Mouse (Mus musculus) intestine, embryonic 14.5 days (tissue): ENCODE results near the gene Gjb5. TPM values are rescaled to one million over a fixed set of nuclear protein-coding genes. Genes with fewer than 3 reads are reported as not detected.
A peak's percentile ranks its signal among the peaks of the same experiment; 100 is the strongest.

ENCODE experiments used
- ATAC-seq: fragments of 200-750 bp; cut with Nextera tagmentation; replicated peaks from 2 replicates; pipeline ENCODE4 v1.8.0; 2017; ENCODE audit warnings: low read depth, moderate number of reproducible peaks, moderate TSS enrichment, moderate library complexity; ENCODE audit not compliant: low FRiP score, low TSS enrichment
- DNase-seq: peaks from one replicate; pipeline ENCODE4 v3.0.0-alpha.2; 2018; ENCODE audit warnings: low spot score
- H3K27ac ChIP-seq: fragments of 300-500 bp; sonication (generic); 2 replicates; pipeline ENCODE4 v1.5.1; 2014; ENCODE audit warnings: low read depth, mild to moderate bottlenecking, control low read depth
- H3K27me3 ChIP-seq: fragments of 300-500 bp; sonication (generic); replicated peaks from 2 replicates; pipeline ENCODE4 v1.6.1; 2014; ENCODE audit warnings: low read length, control low read depth; ENCODE audit not compliant: control insufficient read depth, insufficient read depth
- H3K36me3 ChIP-seq: fragments of 300-500 bp; sonication (generic); 2 replicates; pipeline ENCODE4 v1.6.1; 2014; ENCODE audit warnings: low read length, control low read depth; ENCODE audit not compliant: control insufficient read depth, insufficient read depth
- H3K4me1 ChIP-seq: fragments of 300-500 bp; sonication (generic); replicated peaks from 2 replicates; pipeline ENCODE4 v1.6.1; 2014; ENCODE audit warnings: low read length, control low read depth, mixed read lengths; ENCODE audit not compliant: control insufficient read depth, insufficient read depth
- H3K4me2 ChIP-seq: fragments of 300-500 bp; sonication (generic); 2 replicates; pipeline ENCODE4 v1.6.1; 2014; ENCODE audit warnings: low read length
- H3K4me3 ChIP-seq: fragments of 300-500 bp; sonication (generic); 2 replicates; pipeline ENCODE4 v1.5.1; 2014; ENCODE audit warnings: low read depth, low read length, control low read depth, mixed read lengths
- H3K9ac ChIP-seq: fragments of 300-500 bp; sonication (generic); 2 replicates; pipeline ENCODE4 v1.6.1; 2014; ENCODE audit warnings: mild to moderate bottlenecking, low read length
- H3K9me3 ChIP-seq: fragments of 300-500 bp; sonication (generic); 2 replicates; pipeline ENCODE4 v1.6.1; 2016; ENCODE audit warnings: low read length, control low read depth; ENCODE audit not compliant: control insufficient read depth
- WGBS: fragments of 180-500 bp; shearing (Covaris S2); extraction: QIAGEN DNeasy Blood & Tissue Kit; methylation state at CpG from one replicate; pipeline ENCODE4 v1.1.7; 2014; 5-methylcytosine and 5-hydroxymethylcytosine counted together
- polyA plus RNA-seq: library from polyadenylated mRNA; unstranded; fragments of >200 nt; fragmentation: Nextera tagmentation; extraction: Ambion mirVana; gene quantifications from 2 replicates; pipeline ENCODE4 v1.2.1, GENCODE M21; 2014

Gjb5 gene
- polyA plus RNA-seq, 1 experiment from 2014 or later = 0.37 TPM

GRCm38 (mm10) chr4:127325276-127325675 lies 32.7 kb downstream of the Gjb5 start:
- H3K27me3 ChIP-seq = peaks cover 33% of the 10 kb centered on the region
- no peaks in the 10 kb centered on the region for H3K9me3 ChIP-seq
- ATAC-seq = no peak
- no peak for DNase-seq
- H3K4me1 ChIP-seq = 0 out of 2 replicates have a peak, but pooled peaks cover 3% of the 10 kb centered on the region
- no peaks in the 10 kb centered on the region for H3K36me3 ChIP-seq
- H3K4me2 ChIP-seq = no peak overlapping the region
- H3K27ac ChIP-seq = no peak overlapping the region
- WGBS = 84% methylated on average over 5 of the region's 5 CpGs
- H3K4me3 ChIP-seq = no peak overlapping the region
- H3K9ac ChIP-seq = no peak overlapping the region

DNA sequence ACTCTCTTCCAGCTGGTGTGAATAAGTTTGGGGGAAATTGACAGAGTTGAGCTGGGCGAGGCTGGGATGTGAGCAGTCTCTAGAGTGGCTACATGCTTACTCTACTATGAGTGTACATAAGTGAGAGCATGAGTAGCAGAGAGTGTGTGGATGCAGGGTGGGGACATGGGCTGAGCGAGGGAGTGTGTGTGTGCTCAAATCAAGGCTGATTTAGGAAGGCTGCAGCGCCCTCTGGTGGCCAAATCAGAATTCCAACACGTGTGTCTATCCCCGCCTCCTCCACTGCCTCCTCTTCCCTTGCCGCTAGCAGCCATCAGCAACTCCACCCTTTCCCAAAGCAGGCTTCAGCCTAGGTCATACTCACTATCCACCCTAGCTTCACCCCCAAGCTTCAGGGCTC lies 33.2 kb downstream of the Gjb5 start:
- Histone ChIP-seq H3K27ac (no peak overlapping the region), H3K4me1 (no peaks in the 10 kb centered on the region), H3K27me3 (peaks cover 32% of the 10 kb centered on the region), H3K9ac (no peak overlapping the region), H3K9me3 (no peaks in the 10 kb centered on the region), H3K4me2 (no peak overlapping the region), H3K36me3 (no peaks in the 10 kb centered on the region), H3K4me3 (no peak overlapping the region)
- WGBS = 7% methylated on average over 6 of the region's 6 CpGs
- DNase-seq = peak; percentile 94
- peak; percentile 60 for ATAC-seq

- H3K4me1 ChIP-seq = no peaks in the 10 kb centered on the region
- no peak overlapping the region for H3K4me3 ChIP-seq
- no peak overlapping the region for H3K4me2 ChIP-seq
- H3K27ac ChIP-seq = no peak overlapping the region
- peaks cover 28% of the 10 kb centered on the region for H3K27me3 ChIP-seq
- DNase-seq (no peak), ATAC-seq (no peak)
- WGBS = 74% methylated on average over 10 of the region's 10 CpGs
- no peaks in the 10 kb centered on the region for H3K36me3 ChIP-seq
- H3K9ac ChIP-seq = no peak overlapping the region
- H3K9me3 ChIP-seq = no peaks in the 10 kb centered on the region
These were observed 33.7 kb downstream of the Gjb5 start for GRCm38 (mm10) chr4:127324296-127324695.

DNA sequence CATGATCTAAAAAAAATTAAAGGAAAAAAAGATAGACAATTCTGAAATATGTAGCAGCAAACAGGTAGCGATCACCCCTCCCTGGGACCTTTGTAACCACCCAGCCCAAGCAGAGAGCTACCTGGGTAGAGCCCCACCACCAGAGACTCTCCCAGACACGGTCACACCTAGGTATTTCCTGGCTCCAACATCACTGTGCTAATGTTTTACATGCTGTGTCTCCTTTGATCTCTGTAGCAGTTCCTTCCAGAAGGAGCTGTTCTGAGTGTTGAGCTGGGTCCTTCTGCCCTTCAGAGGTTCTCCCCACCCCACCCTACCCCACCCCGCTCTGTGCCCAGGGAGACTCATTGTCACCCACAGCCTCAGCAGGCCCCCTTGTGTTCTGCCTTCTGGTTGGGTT lies 34.3 kb downstream of the Gjb5 start:
- 63% methylated on average over 3 of the region's 3 CpGs for WGBS

DNA sequence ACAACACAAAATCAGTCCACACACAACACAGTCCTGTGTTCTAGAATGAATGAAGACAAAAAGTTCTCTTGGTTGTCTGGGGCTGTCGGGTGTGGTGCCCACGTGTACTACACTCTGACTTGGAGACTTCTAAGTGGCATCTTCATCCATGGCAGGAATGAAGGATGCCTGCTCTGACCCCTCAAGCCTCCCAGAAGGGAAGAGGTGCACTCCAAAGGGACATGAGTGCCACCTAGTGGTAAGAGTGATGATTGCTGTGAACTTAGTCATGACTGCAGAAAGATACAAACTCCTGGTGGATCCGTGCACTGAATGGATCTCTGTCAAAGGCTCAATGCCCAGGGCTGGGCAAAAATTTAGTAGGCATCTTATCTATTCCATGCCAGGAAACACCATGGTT lies 38.4 kb downstream of the Gjb5 start:
- Histone ChIP-seq H3K27me3 (peaks cover 6% of the 10 kb centered on the region; the same call in 1 of the 2 replicates), H3K4me1 (no peaks in the 10 kb centered on the region), H3K4me2 (no peak overlapping the region), H3K4me3 (no peak overlapping the region), H3K27ac (no peak overlapping the region), H3K9ac (no peak overlapping the region), H3K36me3 (no peaks in the 10 kb centered on the region), H3K9me3 (no peaks in the 10 kb centered on the region)
- DNase-seq (peak; percentile 79), ATAC-seq (no peak)
- WGBS = 9% methylated on average over 3 of the region's 3 CpGs

More for the DNA sequence above, 34.3 kb downstream of the Gjb5 start:
- H3K27ac ChIP-seq = no peak overlapping the region
- H3K27me3 ChIP-seq = peaks cover 21% of the 10 kb centered on the region
- no peak overlapping the region for H3K9ac ChIP-seq
- no peak for DNase-seq
- ATAC-seq = no peak
- no peaks in the 10 kb centered on the region for H3K9me3 ChIP-seq
- H3K4me3 ChIP-seq = no peak overlapping the region
- no peak overlapping the region for H3K4me2 ChIP-seq
- H3K36me3 ChIP-seq = no peaks in the 10 kb centered on the region
- H3K4me1 ChIP-seq = no peaks in the 10 kb centered on the region

GRCm38 (mm10) chr4:127317143-127317542 lies 40.8 kb downstream of the Gjb5 start:
- no peak overlapping the region for H3K4me2 ChIP-seq
- no peaks in the 10 kb centered on the region; the same call in 1 of the 2 replicates for H3K4me1 ChIP-seq
- no peak overlapping the region for H3K4me3 ChIP-seq
- no peaks in the 10 kb centered on the region for H3K9me3 ChIP-seq
- DNase-seq (no peak), ATAC-seq (no peak)
- H3K27ac ChIP-seq = no peak overlapping the region
- no peak overlapping the region for H3K9ac ChIP-seq
- peaks cover 15% of the 10 kb centered on the region for H3K27me3 ChIP-seq
- 54% methylated on average over 4 of the region's 4 CpGs for WGBS
- no peaks in the 10 kb centered on the region for H3K36me3 ChIP-seq

- H3K4me2 ChIP-seq = no peak overlapping the region
- no peak overlapping the region for H3K27ac ChIP-seq
- 87% methylated on average over 8 of the region's 8 CpGs for WGBS
- no peaks in the 10 kb centered on the region for H3K9me3 ChIP-seq
- no peaks in the 10 kb centered on the region; the same call in 1 of the 2 replicates for H3K4me1 ChIP-seq
- no peak overlapping the region for H3K4me3 ChIP-seq
- H3K27me3 ChIP-seq = peaks cover 19% of the 10 kb centered on the region
- H3K36me3 ChIP-seq = no peaks in the 10 kb centered on the region
- DNase-seq (no peak), ATAC-seq (no peak)
- no peak overlapping the region for H3K9ac ChIP-seq
These were observed 42.2 kb downstream of the Gjb5 start for GRCm38 (mm10) chr4:127315753-127316152.

- no peak overlapping the region for H3K9ac ChIP-seq
- DNase-seq (no peak), ATAC-seq (no peak)
- 43% methylated on average over 9 of the region's 9 CpGs for WGBS
- no peak overlapping the region for H3K4me2 ChIP-seq
- no peaks in the 10 kb centered on the region for H3K9me3 ChIP-seq
- no peaks in the 10 kb centered on the region for H3K36me3 ChIP-seq
- no peak overlapping the region for H3K4me3 ChIP-seq
- no peaks in the 10 kb centered on the region; the same call in 1 of the 2 replicates for H3K4me1 ChIP-seq
- H3K27me3 ChIP-seq = peaks cover 13% of the 10 kb centered on the region
- H3K27ac ChIP-seq = no peak overlapping the region
These were observed 43.4 kb downstream of the Gjb5 start for GRCm38 (mm10) chr4:127314585-127314984.

GRCm38 (mm10) chr4:127313861-127314260 lies 44.1 kb downstream of the Gjb5 start, which contains the start of gene Gja4:
Gene Gja4 (minus strand): TSS chr4:127314039.
- Histone ChIP-seq H3K9me3 (no peaks in the 10 kb centered on the region), H3K4me3 (peak within 1 kb of the TSS; percentile 42), H3K9ac (peak within 1 kb of the TSS; percentile 29; the same call in 1 of the 2 replicates), H3K27ac (no peak within 1 kb of the TSS), H3K36me3 (no peaks in the 10 kb centered on the region), H3K4me1 (no peaks in the 10 kb centered on the region; the same call in 1 of the 2 replicates), H3K27me3 (peaks cover 13% of the 10 kb centered on the region), H3K4me2 (peak within 1 kb of the TSS; percentile 89)
- ATAC-seq = peak; percentile 72
- under 1% methylated on average over 25 of the region's 25 CpGs for WGBS
- peak; percentile 78 for DNase-seq
